Mouse (Mus musculus): Measurements from ENCODE around the gene Nbl1. TPM values are rescaled to one million over a fixed set of nuclear protein-coding genes. Genes with fewer than 3 reads are reported as not detected.

Nbl1 gene
- polyA plus RNA-seq, 1 experiment from 2014 or later = 21.4 TPM

Other genes starting within 250 kb of the Nbl1 start
- 2.7 and 3.6 TPM in 2 replicates for gene Pla2g5, start 229.5 kb downstream of the Nbl1 start, polyA plus RNA-seq (2015; fragmentation: Nextera tagmentation; extraction: Ambion mirVana)
- not detected in 2 replicates for gene Gm13030, start 219.0 kb downstream of the Nbl1 start, polyA plus RNA-seq (2015; fragmentation: Nextera tagmentation; extraction: Ambion mirVana)
- gene Pla2g2e, start 215.1 kb downstream of the Nbl1 start, polyA plus RNA-seq (2015; fragmentation: Nextera tagmentation; extraction: Ambion mirVana) = not detected in 2 replicates
- 2.6 and 3.3 TPM in 2 replicates for gene Otud3, start 179.0 kb downstream of the Nbl1 start, polyA plus RNA-seq (2015; fragmentation: Nextera tagmentation; extraction: Ambion mirVana)
- gene Rnf186, start 125.9 kb downstream of the Nbl1 start, polyA plus RNA-seq (2015; fragmentation: Nextera tagmentation; extraction: Ambion mirVana) = 0.13 and 0.29 TPM in 2 replicates
- 6.9 and 7.1 TPM in 2 replicates for gene Tmco4, start 120.1 kb downstream of the Nbl1 start, polyA plus RNA-seq (2015; fragmentation: Nextera tagmentation; extraction: Ambion mirVana)
- gene Htr6, start 17.4 kb downstream of the Nbl1 start, polyA plus RNA-seq (2015; fragmentation: Nextera tagmentation; extraction: Ambion mirVana) = not detected in 2 replicates
- gene Minos1, start 38.1 kb upstream of the Nbl1 start, polyA plus RNA-seq (2015; fragmentation: Nextera tagmentation; extraction: Ambion mirVana) = 589 and 818 TPM in 2 replicates
- gene Capzb, start 99.9 kb upstream of the Nbl1 start, polyA plus RNA-seq (2015; fragmentation: Nextera tagmentation; extraction: Ambion mirVana) = 363 and 375 TPM in 2 replicates
- 6.8 and 9.6 TPM in 2 replicates for gene Pqlc2, start 217.7 kb upstream of the Nbl1 start, polyA plus RNA-seq (2015; fragmentation: Nextera tagmentation; extraction: Ambion mirVana)
- gene Akr7a5, start 217.8 kb upstream of the Nbl1 start, polyA plus RNA-seq (2015; fragmentation: Nextera tagmentation; extraction: Ambion mirVana) = 58.1 and 76.7 TPM in 2 replicates